Mouse (Mus musculus): Measurements from ENCODE around the gene Nek3.

GRCm38 (mm10) chr8:22184884-22185283 lies 18.6 kb upstream of the Nek3 start:
- TF ChIP-seq EP300 (IDR thresholded peaks at IDR 0.05; ENCODE audit: low read depth), result no peak
- TF ChIP-seq CTCF (IDR thresholded peaks at IDR 0.05; ENCODE audit: low read depth), result no peak
